Mouse (Mus musculus): ENCODE measurements around the gene BC035044.

GRCm38 (mm10) chr6:128890948-128891355, at the start of gene BC035044:
- no peak for TF ChIP-seq CTCF (IDR thresholded peaks at IDR 0.05; ENCODE audit: extremely low read depth, insufficient read depth, insufficient read length, insufficient replicate concordance)
- TF ChIP-seq POLR2A (IDR thresholded peaks at IDR 0.05; ENCODE audit: low read depth, low read length), result no peak
